Mouse (Mus musculus): Measurements from ENCODE around the gene Nubp2.

- no peak for TF ChIP-seq CTCF (IDR thresholded peaks at IDR 0.05; ENCODE audit: insufficient read depth, low read length)
- TF ChIP-seq POLR2A (IDR thresholded peaks at IDR 0.05; ENCODE audit: borderline replicate concordance, extremely low read depth, low read depth, low read length), result peak; percentile 13; the same call in 1 of the 2 replicates
Measured at GRCm38 (mm10) chr17:24887291-24888080, 1.3 kb upstream of the Nubp2 start.

Measured in lung, adult 2 months (tissue).